Mouse (Mus musculus) 3T3-L1 (cell line): ENCODE measurements around the gene Chpf.

Experiments
- DNase-seq: peaks from one replicate; pipeline ENCODE4 v3.0.0-alpha.2; 2015; ENCODE audit warnings: low read depth, low spot score

Chpf gene

GRCm38 (mm10) chr1:75458789-75459684 lies 20.1 kb downstream of the Chpf start:
- no peak for DNase-seq

GRCm38 (mm10) chr1:75458025-75458788 lies 20.9 kb downstream of the Chpf start:
- peak; percentile 50 for DNase-seq

- peak; percentile 48 for DNase-seq
Measured at GRCm38 (mm10) chr1:75457710-75458024, 21.4 kb downstream of the Chpf start.

GRCm38 (mm10) chr1:75456746-75457564 lies 22.2 kb downstream of the Chpf start:
- no peak for DNase-seq

- DNase-seq, result no peak
Measured at GRCm38 (mm10) chr1:75455948-75456347, 23.2 kb downstream of the Chpf start.

GRCm38 (mm10) chr1:75455433-75455832 lies 23.7 kb downstream of the Chpf start:
- peak; percentile 39 for DNase-seq

- DNase-seq, result no peak
Measured at GRCm38 (mm10) chr1:75451900-75452299, 27.2 kb downstream of the Chpf start.

- no peak for DNase-seq
Measured at GRCm38 (mm10) chr1:75450314-75451005, 28.6 kb downstream of the Chpf start, which contains the start of gene Asic4. Gene Asic4 (plus strand): TSS chr1:75450436.

GRCm38 (mm10) chr1:75449377-75450135 lies 29.6 kb downstream of the Chpf start:
- DNase-seq, result no peak

GRCm38 (mm10) chr1:75448937-75449336 lies 30.2 kb downstream of the Chpf start:
- no peak for DNase-seq

- DNase-seq, result no peak
Measured at GRCm38 (mm10) chr1:75448052-75448431, 31.1 kb downstream of the Chpf start.

- DNase-seq, result no peak
Measured at GRCm38 (mm10) chr1:75447265-75448051, 31.6 kb downstream of the Chpf start.

- DNase-seq, result no peak
Measured at GRCm38 (mm10) chr1:75446656-75447055, 32.5 kb downstream of the Chpf start.

- DNase-seq, result peak; percentile 81
Measured at GRCm38 (mm10) chr1:75445751-75446611, 33.1 kb downstream of the Chpf start.

- no peak for DNase-seq
Measured at GRCm38 (mm10) chr1:75445141-75445701, 33.9 kb downstream of the Chpf start.

GRCm38 (mm10) chr1:75444208-75444607 lies 34.9 kb downstream of the Chpf start:
- no peak for DNase-seq

- DNase-seq, result no peak
Measured at GRCm38 (mm10) chr1:75443247-75444024, 35.7 kb downstream of the Chpf start.

- no peak for DNase-seq
Measured at GRCm38 (mm10) chr1:75442811-75443210, 36.3 kb downstream of the Chpf start.
